Mouse (Mus musculus) forebrain, embryonic 16.5 days (tissue): Measurements from ENCODE around the gene Rarg. TPM values are rescaled to one million over a fixed set of nuclear protein-coding genes. Genes with fewer than 3 reads are reported as not detected.
A peak's percentile ranks its signal among the peaks of the same experiment; 100 is the strongest.
"Not testable (repeated sequence)": the region's sequence is repeated elsewhere in the genome, so short reads cannot be mapped to it uniquely, and the experiment has no call there.

Experiments used
- ATAC-seq: fragments of 200-750 bp; cut with Nextera tagmentation; 2 replicates; pipeline ENCODE4 v1.8.0; 2017; ENCODE audit warnings: mild to moderate bottlenecking, moderate library complexity
- H3K27ac ChIP-seq: fragments of 300-500 bp; sonication (generic); 2 replicates; pipeline ENCODE4 v1.5.1; 2014; ENCODE audit warnings: low read length, control low read depth
- H3K27me3 ChIP-seq: fragments of 300-500 bp; sonication (generic); replicated peaks from 2 replicates; pipeline ENCODE4 v1.6.1; 2014; ENCODE audit warnings: low read length; ENCODE audit not compliant: control insufficient read depth, insufficient read depth
- H3K36me3 ChIP-seq: fragments of 300-500 bp; sonication (generic); 2 replicates; pipeline ENCODE4 v1.6.1; 2014; ENCODE audit not compliant: control insufficient read depth, insufficient read depth
- H3K4me1 ChIP-seq: fragments of 300-500 bp; sonication (generic); replicated peaks from 2 replicates; pipeline ENCODE4 v1.6.1; 2014; ENCODE audit warnings: low read length; ENCODE audit not compliant: control insufficient read depth, insufficient read depth
- H3K4me2 ChIP-seq: fragments of 300-500 bp; sonication (generic); 2 replicates; pipeline ENCODE4 v1.6.1; 2014; ENCODE audit warnings: mild to moderate bottlenecking, low read length, control low read depth
- H3K4me3 ChIP-seq: fragments of 300-500 bp; sonication (generic); replicated peaks from 2 replicates; pipeline ENCODE4 v1.5.1; 2014; ENCODE audit warnings: mild to moderate bottlenecking, low read length, control low read depth
- H3K9ac ChIP-seq: fragments of 300-500 bp; sonication (generic); replicated peaks from 2 replicates; pipeline ENCODE4 v1.6.1; 2014; ENCODE audit warnings: low read depth, low read length, control low read depth
- H3K9me3 ChIP-seq: fragments of 300-500 bp; sonication (generic); 2 replicates; pipeline ENCODE4 v1.6.1; 2016; ENCODE audit warnings: low read length; ENCODE audit not compliant: control insufficient read depth
- WGBS: fragments of 180-500 bp; shearing (Covaris S2); extraction: QIAGEN DNeasy Blood & Tissue Kit; methylation state at CpG from one replicate; pipeline ENCODE4 v1.1.7; 2014; 5-methylcytosine and 5-hydroxymethylcytosine counted together
- polyA plus RNA-seq: library from polyadenylated mRNA; unstranded; fragments of >200 nt; fragmentation: Nextera tagmentation; extraction: Ambion mirVana; gene quantifications from 2 replicates; pipeline ENCODE4 v1.2.1, GENCODE M21; 2015

Rarg gene
- polyA plus RNA-seq, 1 experiment from 2014 or later: 6.4 TPM

- Histone ChIP-seq H3K4me1 (peaks cover 2% of the 10 kb centered on the region; the same call in 1 of the 2 replicates), H3K4me2 (no peak overlapping the region), H3K36me3 (no peaks in the 10 kb centered on the region), H3K9me3 (no peaks in the 10 kb centered on the region), H3K27me3 (no peaks in the 10 kb centered on the region), H3K27ac (no peak overlapping the region), H3K9ac (no peak overlapping the region), H3K4me3 (no peak overlapping the region)
- 85% methylated on average over 17 of the region's 17 CpGs for WGBS
- no peak for ATAC-seq
Observed at GRCm38 (mm10) chr15:102230408-102231321, 26.7 kb downstream of the Rarg start.

DNA sequence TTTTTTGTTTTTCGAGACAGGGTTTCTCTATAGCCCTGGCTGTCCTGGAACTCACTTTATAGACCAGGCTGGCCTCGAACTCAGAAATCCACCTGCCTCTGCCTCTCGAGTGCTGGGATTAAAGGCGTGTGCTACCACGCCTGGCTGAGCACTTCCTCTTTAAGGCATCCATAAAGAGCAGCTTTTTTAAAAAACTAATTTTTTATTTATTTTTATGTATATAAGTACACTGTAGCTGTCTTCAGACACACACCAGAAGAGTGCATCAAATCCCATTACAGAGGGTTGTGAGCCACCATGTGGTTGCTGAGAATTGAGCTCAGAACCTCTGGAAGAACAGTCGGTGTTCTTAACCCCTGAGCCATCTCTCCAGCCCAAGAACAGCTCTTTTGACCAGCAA, 31.7 kb downstream of the Rarg start:
- not testable (repeated sequence) for H3K9ac ChIP-seq, H3K9me3 ChIP-seq, H3K27ac ChIP-seq, ATAC-seq, H3K27me3 ChIP-seq, H3K36me3 ChIP-seq, H3K4me3 ChIP-seq, H3K4me2 ChIP-seq
- peaks cover 13% of the 10 kb centered on the region for H3K4me1 ChIP-seq
- WGBS: 79% methylated on average over 5 of the region's 6 CpGs

GRCm38 (mm10) chr15:102224992-102225617, 32.2 kb downstream of the Rarg start:
- Histone ChIP-seq H3K27me3 (peaks cover 9% of the 10 kb centered on the region; the same call in 1 of the 2 replicates), H3K36me3 (no peaks in the 10 kb centered on the region), H3K4me2 (peak overlapping the region; percentile 88), H3K4me1 (peaks cover 13% of the 10 kb centered on the region), H3K9me3 (no peaks in the 10 kb centered on the region), H3K9ac (no peak overlapping the region), H3K27ac (no peak overlapping the region), H3K4me3 (peak overlapping the region; percentile 48)
- no peak for ATAC-seq
- 21% methylated on average over 21 of the region's 21 CpGs for whole genome bisulfite sequencing

GRCm38 (mm10) chr15:102224186-102224991, 32.9 kb downstream of the Rarg start:
- Histone ChIP-seq H3K4me3 (peak overlapping the region; percentile 48), H3K4me2 (peak overlapping the region; percentile 88), H3K36me3 (no peaks in the 10 kb centered on the region), H3K4me1 (peaks cover 13% of the 10 kb centered on the region), H3K9ac (peak overlapping the region; percentile 59), H3K9me3 (no peaks in the 10 kb centered on the region), H3K27ac (no peak overlapping the region), H3K27me3 (peaks cover 9% of the 10 kb centered on the region; the same call in 1 of the 2 replicates)
- WGBS: 4% methylated on average over 43 of the region's 43 CpGs
- peak; percentile 87 for ATAC-seq

DNA sequence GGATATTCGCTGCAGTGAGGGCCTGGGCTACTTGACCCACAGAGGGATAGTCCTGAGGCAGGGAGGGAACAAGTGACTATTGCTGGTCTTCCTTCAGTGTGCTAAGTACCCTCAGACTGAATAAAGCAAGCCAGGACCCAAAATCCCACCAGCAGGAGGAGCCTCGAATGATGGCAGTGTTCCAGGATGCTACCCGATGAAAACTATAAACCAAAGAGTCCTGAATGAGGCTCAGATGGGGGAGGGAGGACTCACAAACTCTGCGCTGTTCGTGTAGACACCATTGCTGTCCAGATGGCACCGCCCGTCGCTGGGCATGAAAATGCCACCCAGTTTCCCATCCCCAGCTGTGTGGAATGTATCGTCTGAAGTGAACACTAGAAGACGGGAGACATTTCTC, 34.9 kb downstream of the Rarg start:
- H3K27ac ChIP-seq: no peak overlapping the region
- ATAC-seq: no peak
- H3K4me1 ChIP-seq: peaks cover 13% of the 10 kb centered on the region
- no peaks in the 10 kb centered on the region for H3K36me3 ChIP-seq
- H3K9ac ChIP-seq: no peak overlapping the region
- no peak overlapping the region for H3K4me2 ChIP-seq
- H3K27me3 ChIP-seq: peaks cover 9% of the 10 kb centered on the region; the same call in 1 of the 2 replicates
- no peaks in the 10 kb centered on the region for H3K9me3 ChIP-seq
- WGBS: 41% methylated on average over 10 of the region's 10 CpGs
- H3K4me3 ChIP-seq: no peak overlapping the region

GRCm38 (mm10) chr15:102217325-102217724, 40.0 kb downstream of the Rarg start:
- Histone ChIP-seq H3K9me3 (no peaks in the 10 kb centered on the region), H3K4me1 (0 out of 2 replicates have a peak, but pooled peaks cover under 1% of the 10 kb centered on the region), H3K4me2 (no peak overlapping the region), H3K4me3 (no peak overlapping the region), H3K36me3 (peaks cover 22% of the 10 kb centered on the region), H3K27me3 (no peaks in the 10 kb centered on the region), H3K27ac (no peak overlapping the region), H3K9ac (no peak overlapping the region)
- WGBS: 90% methylated on average over 7 of the region's 7 CpGs
- no peak; the same call in 1 of the 2 replicates for ATAC-seq

DNA sequence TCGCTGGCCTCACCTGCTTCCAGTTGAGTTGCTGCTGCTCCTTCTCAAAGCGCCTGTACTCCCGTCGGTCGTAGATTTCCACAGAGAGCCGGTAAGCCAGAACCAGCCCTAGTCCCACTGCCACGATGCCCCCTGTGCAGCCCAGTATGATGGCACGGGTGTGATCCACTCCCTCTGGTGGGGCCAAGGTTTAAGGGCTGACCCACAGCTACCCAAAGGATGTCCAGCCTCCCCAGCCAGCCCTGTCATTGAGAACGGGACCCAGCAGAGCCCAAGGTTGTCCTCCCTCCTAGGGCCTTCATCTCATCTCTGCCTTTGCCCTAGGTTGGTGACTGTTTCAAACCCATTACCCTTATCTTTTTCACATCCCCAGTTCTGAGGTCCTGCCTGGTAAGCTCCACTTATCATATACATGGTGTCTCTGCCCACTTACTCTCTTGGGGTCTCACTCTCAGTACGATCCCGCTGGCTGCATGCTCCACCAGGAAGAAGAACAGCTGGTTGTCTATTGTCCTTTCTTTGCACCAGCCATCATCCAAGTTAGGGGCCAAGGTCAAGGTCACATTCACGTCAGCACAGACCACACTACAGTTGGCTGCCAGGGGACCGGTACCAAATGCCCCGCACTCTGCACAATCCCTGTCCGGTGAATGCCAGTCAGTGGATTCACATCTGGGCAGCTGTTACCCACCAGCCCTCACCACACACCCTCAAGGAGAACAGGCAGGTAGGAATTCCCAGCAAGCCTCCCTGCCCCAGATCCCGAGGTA, 40.7 kb downstream of the Rarg start:
- no peak overlapping the region for H3K4me3 ChIP-seq
- WGBS: 84% methylated on average over 16 of the region's 16 CpGs
- ATAC-seq: no peak
- H3K36me3 ChIP-seq: peaks cover 23% of the 10 kb centered on the region
- H3K4me1 ChIP-seq: no peaks in the 10 kb centered on the region
- no peaks in the 10 kb centered on the region for H3K27me3 ChIP-seq
- no peak overlapping the region for H3K27ac ChIP-seq
- H3K9ac ChIP-seq: no peak overlapping the region
- H3K9me3 ChIP-seq: no peaks in the 10 kb centered on the region
- H3K4me2 ChIP-seq: no peak overlapping the region

- peaks cover 28% of the 10 kb centered on the region for H3K36me3 ChIP-seq
- no peak overlapping the region for H3K4me3 ChIP-seq
- no peaks in the 10 kb centered on the region for H3K9me3 ChIP-seq
- 80% methylated on average over 6 of the region's 6 CpGs for WGBS
- H3K4me1 ChIP-seq: no peaks in the 10 kb centered on the region
- no peak overlapping the region for H3K4me2 ChIP-seq
- no peak overlapping the region for H3K9ac ChIP-seq
- no peak overlapping the region for H3K27ac ChIP-seq
- no peak for ATAC-seq
- H3K27me3 ChIP-seq: no peaks in the 10 kb centered on the region
Observed at GRCm38 (mm10) chr15:102215624-102216023, 41.7 kb downstream of the Rarg start.
